Mouse (Mus musculus) NIH3T3 (cell line): ENCODE measurements around the gene Dppa3.

Source experiments
- DNase-seq: peaks from one replicate; pipeline ENCODE4 v3.0.0-alpha.2; 2012; ENCODE audit warnings: low read depth

The Dppa3 gene

GRCm38 (mm10) chr6:122626110-122626509 lies at the start of gene Dppa3:
Dppa3 (plus strand) TSS chr6:122626410.
- no peak for DNase-seq

- DNase-seq: no peak
Observed at GRCm38 (mm10) chr6:122577030-122577429, 49.2 kb upstream of the Dppa3 start.

GRCm38 (mm10) chr6:122579086-122579485 lies 47.1 kb upstream of the Dppa3 start:
- DNase-seq: no peak

- DNase-seq: no peak
Observed at GRCm38 (mm10) chr6:122591027-122591758, 35.0 kb upstream of the Dppa3 start.

GRCm38 (mm10) chr6:122592905-122593304 lies 33.3 kb upstream of the Dppa3 start:
- DNase-seq: peak; percentile 20

- DNase-seq: peak; percentile 67
Observed at GRCm38 (mm10) chr6:122595637-122596036, 30.6 kb upstream of the Dppa3 start.

- DNase-seq: no peak
Observed at GRCm38 (mm10) chr6:122596608-122597007, 29.6 kb upstream of the Dppa3 start.

GRCm38 (mm10) chr6:122598014-122598413 lies 28.2 kb upstream of the Dppa3 start:
- no peak for DNase-seq

GRCm38 (mm10) chr6:122598436-122598835 lies 27.8 kb upstream of the Dppa3 start:
- DNase-seq: no peak

GRCm38 (mm10) chr6:122599054-122599737 lies 27.0 kb upstream of the Dppa3 start:
- DNase-seq: no peak

- DNase-seq: no peak
Observed at GRCm38 (mm10) chr6:122600066-122600646, 26.1 kb upstream of the Dppa3 start.

- DNase-seq: no peak
Observed at GRCm38 (mm10) chr6:122601031-122601430, 25.2 kb upstream of the Dppa3 start.

GRCm38 (mm10) chr6:122601615-122602014 lies 24.6 kb upstream of the Dppa3 start:
- no peak for DNase-seq

- peak; percentile 93 for DNase-seq
Observed at GRCm38 (mm10) chr6:122602242-122602991, 23.8 kb upstream of the Dppa3 start, which contains the start of gene Apobec1. Apobec1 (minus strand) TSS chr6:122602444.

- no peak for DNase-seq
Observed at GRCm38 (mm10) chr6:122602992-122603322, 23.3 kb upstream of the Dppa3 start.

GRCm38 (mm10) chr6:122604260-122604659 lies 21.9 kb upstream of the Dppa3 start:
- DNase-seq: no peak

- DNase-seq: peak; percentile 25
Observed at GRCm38 (mm10) chr6:122605483-122605882, 20.7 kb upstream of the Dppa3 start.

GRCm38 (mm10) chr6:122606661-122607060 lies 19.5 kb upstream of the Dppa3 start:
- DNase-seq: no peak

GRCm38 (mm10) chr6:122607700-122608099 lies 18.5 kb upstream of the Dppa3 start:
- no peak for DNase-seq

GRCm38 (mm10) chr6:122608434-122609376 lies 17.5 kb upstream of the Dppa3 start:
- peak; percentile 28 for DNase-seq

- no peak for DNase-seq
Observed at GRCm38 (mm10) chr6:122609377-122609728, 16.9 kb upstream of the Dppa3 start.
